Mouse (Mus musculus): ENCODE results near the gene Ank2. TPM values are rescaled to one million over a fixed set of nuclear protein-coding genes. Genes with fewer than 3 reads are reported as not detected.
A peak's percentile ranks its signal among the peaks of the same experiment; 100 is the strongest.

Gene Ank2
- polyA plus RNA-seq, 1 experiment from 2014 or later = 211 TPM

GRCm38 (mm10) chr3:127453254-127453653 is 45.9 kb downstream of the Ank2 start:
- H3K27me3 ChIP-seq (ENCODE audit: control insufficient read depth, insufficient read depth, low read length) = no peaks in the 10 kb centered on the region
- ATAC-seq (ENCODE audit: low FRiP score, low TSS enrichment) (no peak), DNase-seq (no peak)
- H3K36me3 ChIP-seq (ENCODE audit: control insufficient read depth, insufficient read depth, low read length) = no peaks in the 10 kb centered on the region
- WGBS = 82% methylated on average over 6 of the region's 6 CpGs
- no peaks in the 10 kb centered on the region for H3K4me1 ChIP-seq (ENCODE audit: control insufficient read depth, insufficient read depth, low read length)
- H3K27ac ChIP-seq (replicated peaks; ENCODE audit: low read depth, low read length) = no peak overlapping the region
- H3K9me3 ChIP-seq (ENCODE audit: control insufficient read depth, low read length) = no peaks in the 10 kb centered on the region
- H3K4me3 ChIP-seq (replicated peaks; ENCODE audit: low read depth, low read length) = no peak overlapping the region
- no peak overlapping the region for H3K4me2 ChIP-seq (ENCODE audit: low read length)
- no peak overlapping the region for H3K9ac ChIP-seq (replicated peaks; ENCODE audit: low read length)

- 57% methylated on average over 13 of the region's 13 CpGs for WGBS
- H3K9ac ChIP-seq (replicated peaks; ENCODE audit: low read length) = no peak overlapping the region
- no peaks in the 10 kb centered on the region for H3K36me3 ChIP-seq (ENCODE audit: control insufficient read depth, insufficient read depth, low read length)
- no peak overlapping the region for H3K4me2 ChIP-seq (ENCODE audit: low read length)
- no peaks in the 10 kb centered on the region for H3K27me3 ChIP-seq (ENCODE audit: control insufficient read depth, insufficient read depth, low read length)
- no peak overlapping the region for H3K4me3 ChIP-seq (replicated peaks; ENCODE audit: low read depth, low read length)
- DNase-seq (peak; percentile 69), ATAC-seq (ENCODE audit: low FRiP score, low TSS enrichment) (no peak)
- H3K4me1 ChIP-seq (ENCODE audit: control insufficient read depth, insufficient read depth, low read length) = no peaks in the 10 kb centered on the region
- H3K9me3 ChIP-seq (ENCODE audit: control insufficient read depth, low read length) = no peaks in the 10 kb centered on the region
- no peak overlapping the region for H3K27ac ChIP-seq (replicated peaks; ENCODE audit: low read depth, low read length)
Observed at GRCm38 (mm10) chr3:127452233-127452632, 46.9 kb downstream of the Ank2 start.

GRCm38 (mm10) chr3:127451741-127452140 is 47.4 kb downstream of the Ank2 start:
- Histone ChIP-seq H3K9ac (replicated peaks; ENCODE audit: low read length) (no peak overlapping the region), H3K27ac (replicated peaks; ENCODE audit: low read depth, low read length) (no peak overlapping the region), H3K4me1 (ENCODE audit: control insufficient read depth, insufficient read depth, low read length) (no peaks in the 10 kb centered on the region), H3K9me3 (ENCODE audit: control insufficient read depth, low read length) (no peaks in the 10 kb centered on the region), H3K36me3 (ENCODE audit: control insufficient read depth, insufficient read depth, low read length) (no peaks in the 10 kb centered on the region), H3K4me3 (replicated peaks; ENCODE audit: low read depth, low read length) (no peak overlapping the region), H3K4me2 (ENCODE audit: low read length) (no peak overlapping the region), H3K27me3 (ENCODE audit: control insufficient read depth, insufficient read depth, low read length) (no peaks in the 10 kb centered on the region)
- WGBS = 79% methylated on average over 9 of the region's 9 CpGs
- DNase-seq (no peak), ATAC-seq (ENCODE audit: low FRiP score, low TSS enrichment) (no peak)

- Histone ChIP-seq H3K9me3 (ENCODE audit: control insufficient read depth, low read length) (no peaks in the 10 kb centered on the region), H3K9ac (replicated peaks; ENCODE audit: low read length) (no peak overlapping the region), H3K27me3 (ENCODE audit: control insufficient read depth, insufficient read depth, low read length) (no peaks in the 10 kb centered on the region), H3K4me2 (ENCODE audit: low read length) (no peak overlapping the region), H3K4me1 (ENCODE audit: control insufficient read depth, insufficient read depth, low read length) (no peaks in the 10 kb centered on the region), H3K4me3 (replicated peaks; ENCODE audit: low read depth, low read length) (no peak overlapping the region), H3K36me3 (ENCODE audit: control insufficient read depth, insufficient read depth, low read length) (no peaks in the 10 kb centered on the region), H3K27ac (replicated peaks; ENCODE audit: low read depth, low read length) (no peak overlapping the region)
- DNase-seq (peak; percentile 76), ATAC-seq (ENCODE audit: low FRiP score, low TSS enrichment) (no peak)
- WGBS = 4% methylated on average over 3 of the region's 3 CpGs
Observed at GRCm38 (mm10) chr3:127451070-127451469, 48.1 kb downstream of the Ank2 start.

- no peaks in the 10 kb centered on the region for H3K9me3 ChIP-seq (ENCODE audit: control insufficient read depth, low read length)
- H3K4me1 ChIP-seq (ENCODE audit: control insufficient read depth, insufficient read depth, low read length) = no peaks in the 10 kb centered on the region
- no peak overlapping the region for H3K9ac ChIP-seq (replicated peaks; ENCODE audit: low read length)
- no peak; the same call in 1 of the 2 replicates for ATAC-seq (ENCODE audit: low FRiP score, low TSS enrichment)
- 60% methylated on average over 5 of the region's 5 CpGs for WGBS
- H3K4me3 ChIP-seq (replicated peaks; ENCODE audit: low read depth, low read length) = no peak overlapping the region
- H3K36me3 ChIP-seq (ENCODE audit: control insufficient read depth, insufficient read depth, low read length) = no peaks in the 10 kb centered on the region
- peak; percentile 83 for DNase-seq
- H3K27me3 ChIP-seq (ENCODE audit: control insufficient read depth, insufficient read depth, low read length) = no peaks in the 10 kb centered on the region
- no peak overlapping the region for H3K27ac ChIP-seq (replicated peaks; ENCODE audit: low read depth, low read length)
- no peak overlapping the region for H3K4me2 ChIP-seq (ENCODE audit: low read length)
Observed at GRCm38 (mm10) chr3:127446173-127446572, 53.0 kb downstream of the Ank2 start.

- no peaks in the 10 kb centered on the region for H3K4me1 ChIP-seq (ENCODE audit: control insufficient read depth, insufficient read depth, low read length)
- DNase-seq = peak; percentile 17
- no peak overlapping the region for H3K4me3 ChIP-seq (replicated peaks; ENCODE audit: low read depth, low read length)
- no peaks in the 10 kb centered on the region for H3K27me3 ChIP-seq (ENCODE audit: control insufficient read depth, insufficient read depth, low read length)
- no peak overlapping the region for H3K9ac ChIP-seq (replicated peaks; ENCODE audit: low read length)
- no peaks in the 10 kb centered on the region for H3K9me3 ChIP-seq (ENCODE audit: control insufficient read depth, low read length)
- no peak for ATAC-seq (ENCODE audit: low FRiP score, low TSS enrichment)
- H3K36me3 ChIP-seq (ENCODE audit: control insufficient read depth, insufficient read depth, low read length) = no peaks in the 10 kb centered on the region
- no peak overlapping the region for H3K27ac ChIP-seq (replicated peaks; ENCODE audit: low read depth, low read length)
- 56% methylated on average over 3 of the region's 3 CpGs for WGBS
- no peak overlapping the region for H3K4me2 ChIP-seq (ENCODE audit: low read length)
Observed at GRCm38 (mm10) chr3:127433291-127433690, 65.9 kb downstream of the Ank2 start.

- WGBS = 76% methylated on average over 13 of the region's 13 CpGs
- Histone ChIP-seq H3K4me2 (ENCODE audit: low read length) (no peak overlapping the region), H3K27ac (replicated peaks; ENCODE audit: low read depth, low read length) (no peak overlapping the region), H3K4me3 (replicated peaks; ENCODE audit: low read depth, low read length) (no peak overlapping the region), H3K36me3 (ENCODE audit: control insufficient read depth, insufficient read depth, low read length) (no peaks in the 10 kb centered on the region), H3K9ac (replicated peaks; ENCODE audit: low read length) (no peak overlapping the region), H3K27me3 (ENCODE audit: control insufficient read depth, insufficient read depth, low read length) (no peaks in the 10 kb centered on the region), H3K4me1 (ENCODE audit: control insufficient read depth, insufficient read depth, low read length) (no peaks in the 10 kb centered on the region), H3K9me3 (ENCODE audit: control insufficient read depth, low read length) (no peaks in the 10 kb centered on the region)
- ATAC-seq (ENCODE audit: low FRiP score, low TSS enrichment) (no peak), DNase-seq (no peak)
Observed at GRCm38 (mm10) chr3:127429866-127430265, 69.3 kb downstream of the Ank2 start.

GRCm38 (mm10) chr3:127428527-127428926 is 70.6 kb downstream of the Ank2 start:
- Histone ChIP-seq H3K4me1 (ENCODE audit: control insufficient read depth, insufficient read depth, low read length) (no peaks in the 10 kb centered on the region), H3K4me3 (replicated peaks; ENCODE audit: low read depth, low read length) (no peak overlapping the region), H3K9ac (replicated peaks; ENCODE audit: low read length) (no peak overlapping the region), H3K36me3 (ENCODE audit: control insufficient read depth, insufficient read depth, low read length) (no peaks in the 10 kb centered on the region), H3K9me3 (ENCODE audit: control insufficient read depth, low read length) (no peaks in the 10 kb centered on the region), H3K27ac (replicated peaks; ENCODE audit: low read depth, low read length) (no peak overlapping the region), H3K27me3 (ENCODE audit: control insufficient read depth, insufficient read depth, low read length) (no peaks in the 10 kb centered on the region), H3K4me2 (ENCODE audit: low read length) (no peak overlapping the region)
- DNase-seq (peak; percentile 51), ATAC-seq (ENCODE audit: low FRiP score, low TSS enrichment) (no peak)
- WGBS = 94% methylated on average over 3 of the region's 3 CpGs

- no peak for ATAC-seq (ENCODE audit: low FRiP score, low TSS enrichment)
- DNase-seq = no peak
- Histone ChIP-seq H3K27ac (replicated peaks; ENCODE audit: low read depth, low read length) (no peak overlapping the region), H3K4me2 (ENCODE audit: low read length) (no peak overlapping the region), H3K27me3 (ENCODE audit: control insufficient read depth, insufficient read depth, low read length) (no peaks in the 10 kb centered on the region), H3K9ac (replicated peaks; ENCODE audit: low read length) (no peak overlapping the region), H3K4me3 (replicated peaks; ENCODE audit: low read depth, low read length) (no peak overlapping the region), H3K9me3 (ENCODE audit: control insufficient read depth, low read length) (no peaks in the 10 kb centered on the region), H3K4me1 (ENCODE audit: control insufficient read depth, insufficient read depth, low read length) (no peaks in the 10 kb centered on the region), H3K36me3 (ENCODE audit: control insufficient read depth, insufficient read depth, low read length) (no peaks in the 10 kb centered on the region)
- WGBS = 83% methylated on average over 4 of the region's 4 CpGs
Observed at GRCm38 (mm10) chr3:127416950-127417349, 82.2 kb downstream of the Ank2 start.
